Mouse (Mus musculus): ENCODE data around the gene Tmem235.
"Not testable (repeated sequence)": the region's sequence is repeated elsewhere in the genome, so short reads cannot be mapped to it uniquely, and the experiment has no call there.

Tmem235 gene

GRCm38 (mm10) chr11:117832086-117832969 is 28.2 kb upstream of the Tmem235 start:
- DNase-seq (ENCODE audit: low spot score), result peak; percentile 73

GRCm38 (mm10) chr11:117833509-117833908 is 27.0 kb upstream of the Tmem235 start:
- DNase-seq (ENCODE audit: low spot score), result not testable (repeated sequence)

DNA sequence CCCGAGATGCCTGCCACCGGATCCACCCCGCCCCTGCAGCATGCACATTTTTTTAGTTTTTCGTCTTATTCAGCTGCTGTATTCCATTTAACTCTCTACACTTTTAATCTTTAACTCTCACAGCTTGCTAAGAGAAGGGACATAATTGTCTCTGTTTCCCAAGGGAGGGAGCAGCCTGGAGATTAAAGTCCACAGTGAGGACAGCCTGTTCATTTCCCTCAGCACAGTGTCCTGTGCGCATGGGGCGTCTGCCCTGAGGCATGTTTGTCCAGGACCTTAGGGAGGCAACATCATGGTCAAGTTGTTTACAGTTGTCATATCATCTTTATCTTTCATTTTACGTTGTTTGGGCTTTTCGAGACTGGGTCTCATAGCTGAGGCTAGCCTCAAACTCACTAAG is 26.5 kb upstream of the Tmem235 start:
- DNase-seq (ENCODE audit: low spot score), result no peak

- no peak for DNase-seq (ENCODE audit: low spot score)
Measured at GRCm38 (mm10) chr11:117836306-117836705, 24.2 kb upstream of the Tmem235 start.

GRCm38 (mm10) chr11:117838572-117838971 is 22.0 kb upstream of the Tmem235 start:
- DNase-seq (ENCODE audit: low spot score), result no peak

DNA sequence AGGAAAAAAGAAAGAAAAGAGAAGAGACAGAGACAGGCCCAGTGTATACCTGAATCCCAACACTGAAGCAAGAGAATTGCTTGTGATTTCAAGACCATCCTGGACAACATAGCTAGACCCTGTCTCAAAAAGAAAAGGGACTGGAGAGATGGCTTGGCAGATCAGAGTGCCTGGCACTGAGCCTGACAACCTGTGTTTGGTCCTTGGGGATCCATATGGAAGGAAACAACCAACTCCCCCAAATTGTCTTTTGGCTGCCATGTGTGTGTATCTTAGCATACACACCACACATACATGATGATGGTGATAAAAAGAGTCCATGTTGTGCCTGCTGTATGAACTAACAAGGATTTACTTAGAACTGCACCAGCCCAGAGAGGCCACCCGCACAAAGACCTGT is 21.5 kb upstream of the Tmem235 start:
- DNase-seq (ENCODE audit: low spot score), result no peak

GRCm38 (mm10) chr11:117840910-117841309 is 19.6 kb upstream of the Tmem235 start:
- DNase-seq (ENCODE audit: low spot score), result no peak

DNA sequence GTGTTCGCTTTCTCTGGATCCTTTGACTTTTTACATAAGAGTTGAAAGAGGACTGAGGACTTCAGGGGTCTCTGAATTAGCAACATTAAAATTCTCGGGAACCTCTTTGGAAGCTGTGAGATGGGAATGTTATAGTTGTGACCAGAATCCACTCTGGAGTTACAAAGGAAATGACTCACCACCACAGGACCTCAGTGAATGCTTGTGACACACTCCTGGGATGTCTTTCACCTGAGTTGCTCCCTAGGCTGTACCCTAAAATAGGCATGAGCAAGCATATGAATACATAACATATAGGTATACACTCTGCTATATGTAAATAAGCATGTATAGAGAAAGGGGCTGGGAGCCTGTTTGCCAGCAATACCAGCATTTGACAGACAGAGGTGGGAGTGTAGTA is 17.1 kb upstream of the Tmem235 start:
- DNase-seq (ENCODE audit: low spot score), result no peak

- no peak for DNase-seq (ENCODE audit: low spot score)
Measured at GRCm38 (mm10) chr11:117844997-117845396, 15.6 kb upstream of the Tmem235 start.

GRCm38 (mm10) chr11:117845651-117846050 is 14.9 kb upstream of the Tmem235 start:
- DNase-seq (ENCODE audit: low spot score), result no peak

DNA sequence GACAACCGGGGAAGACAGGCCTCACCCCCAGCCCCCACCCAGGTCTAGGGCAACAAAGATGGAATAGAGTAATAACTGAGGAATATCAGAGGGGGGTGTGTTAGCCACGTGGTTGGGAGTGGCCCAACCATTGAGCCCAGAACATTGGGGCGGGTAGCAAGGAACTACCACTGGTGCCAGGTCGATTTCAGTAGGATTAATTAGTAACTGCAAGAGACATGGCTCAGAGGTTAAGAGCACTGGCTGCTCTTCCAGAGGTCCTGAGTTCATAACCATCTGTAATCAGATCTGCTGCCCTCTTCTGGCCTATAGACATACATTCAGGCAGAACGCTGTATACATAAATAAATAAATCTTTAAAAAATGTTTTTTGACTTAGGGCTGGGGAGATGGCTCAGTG is 13.9 kb upstream of the Tmem235 start:
- DNase-seq (ENCODE audit: low spot score), result no peak

GRCm38 (mm10) chr11:117847593-117848215 is 12.8 kb upstream of the Tmem235 start:
- no peak for DNase-seq (ENCODE audit: low spot score)

DNA sequence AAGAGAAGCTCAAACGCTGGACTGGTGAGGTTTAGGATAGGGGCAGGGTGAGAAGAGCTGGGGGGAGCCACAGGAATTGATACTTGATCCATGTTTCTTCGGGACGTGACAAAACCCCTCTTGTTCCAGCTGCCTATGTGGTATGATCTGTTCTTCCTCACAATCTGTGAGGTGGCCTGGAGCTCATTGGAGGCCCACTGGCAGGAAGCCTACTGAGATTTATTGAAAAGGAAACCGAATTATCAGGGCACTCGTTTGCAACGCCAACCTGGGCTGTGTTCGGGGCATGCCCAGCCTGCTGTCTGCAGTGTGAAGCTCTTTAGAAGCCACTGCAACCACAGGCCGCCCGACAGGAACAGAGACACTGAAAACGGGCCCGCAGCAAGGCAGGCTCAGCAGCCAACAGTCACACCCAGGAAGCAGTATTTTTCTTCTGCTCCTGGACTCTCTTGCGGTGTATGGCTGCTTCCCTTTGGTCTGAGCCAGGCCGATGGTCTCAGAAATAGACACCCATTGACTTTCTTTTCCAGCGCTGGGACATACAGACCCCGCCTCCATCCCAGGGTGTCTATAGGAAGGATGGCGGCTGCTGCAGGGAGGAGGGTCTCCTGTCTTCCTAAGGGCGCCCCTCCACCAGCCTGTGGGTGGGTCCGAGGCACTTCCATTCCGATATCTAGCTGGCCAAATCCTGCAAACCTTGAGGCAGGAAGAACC is 12.1 kb upstream of the Tmem235 start:
- DNase-seq (ENCODE audit: low spot score), result peak; percentile 23

DNA sequence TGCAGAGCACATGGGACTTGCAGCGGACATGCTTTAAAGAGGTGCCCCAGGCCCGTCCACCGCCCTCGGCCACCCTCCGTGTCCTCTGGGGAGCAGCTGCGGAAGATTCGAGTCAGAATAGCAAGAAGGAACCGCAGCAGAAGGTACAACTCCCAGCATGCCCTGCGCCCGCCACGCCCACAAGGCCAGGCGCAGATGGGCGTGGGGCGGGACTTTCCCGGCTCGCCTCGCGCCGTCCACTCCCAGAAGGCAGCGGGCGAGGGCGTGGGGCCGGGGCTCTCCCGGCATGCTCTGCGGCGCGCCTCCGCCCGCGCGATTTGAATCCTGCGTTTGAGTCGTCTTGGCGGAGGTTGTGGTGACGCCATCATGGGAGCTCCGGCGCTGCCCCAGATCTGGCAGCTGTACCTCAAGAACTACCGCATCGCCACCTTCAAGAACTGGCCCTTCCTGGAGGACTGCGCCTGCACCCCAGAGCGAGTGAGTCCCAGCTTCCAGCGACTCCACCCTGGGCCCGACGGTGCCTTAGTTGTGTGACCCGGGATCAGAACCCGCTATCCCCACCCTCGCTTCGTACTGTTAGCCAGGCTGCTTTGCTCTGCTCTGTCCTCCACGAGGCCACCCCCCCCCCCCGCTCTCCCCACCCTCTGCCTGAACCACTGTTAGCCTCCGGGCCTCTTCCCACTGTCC is 11.4 kb upstream of the Tmem235 start, which contains the start of gene Birc5:
Gene Birc5 (plus strand): TSS at position 267 of the 687 bp plus-strand sequence.
- peak; percentile 96 for DNase-seq (ENCODE audit: low spot score)

- DNase-seq (ENCODE audit: low spot score), result no peak
Measured at GRCm38 (mm10) chr11:117852875-117853274, 7.7 kb upstream of the Tmem235 start.

DNA sequence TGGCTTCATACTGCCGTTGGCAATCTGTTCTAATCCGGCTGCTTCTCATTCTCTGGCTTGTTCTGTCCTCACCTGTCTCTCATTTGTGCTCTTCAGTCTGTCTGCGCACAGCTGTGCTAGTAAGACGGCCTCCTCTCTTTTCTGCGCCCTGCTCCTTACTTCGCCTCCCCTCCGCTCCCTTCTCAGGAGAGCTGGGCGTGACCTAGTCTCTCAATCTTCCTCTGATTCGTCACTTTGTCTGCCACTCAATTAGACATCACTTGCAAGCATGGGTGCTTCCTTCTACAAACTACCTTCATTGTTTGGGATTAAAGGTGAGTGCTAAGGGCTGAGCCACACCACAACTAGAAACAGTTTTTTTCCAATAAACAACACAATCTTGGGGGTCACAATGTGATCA is 6.3 kb upstream of the Tmem235 start:
- no peak for DNase-seq (ENCODE audit: low spot score)

DNA sequence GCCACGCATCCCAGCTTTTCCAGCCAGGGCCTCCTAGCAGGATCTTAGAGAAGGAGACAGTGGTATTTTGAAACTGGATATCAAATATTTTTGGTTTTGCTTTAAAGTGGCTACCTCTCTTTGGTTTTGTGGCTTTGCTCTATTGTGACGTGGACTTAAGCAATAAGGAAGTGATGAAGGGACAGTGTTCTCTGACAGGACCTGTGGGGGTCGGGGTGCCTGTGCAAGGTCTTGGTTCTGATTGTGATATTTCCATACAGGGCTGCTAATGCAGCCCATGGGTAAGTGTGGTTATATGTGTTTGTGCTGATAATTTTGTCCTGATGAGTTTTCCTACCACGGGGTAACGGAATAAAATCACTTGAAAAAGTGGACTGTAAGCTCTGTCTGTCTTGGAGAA is 5.2 kb upstream of the Tmem235 start:
- no peak for DNase-seq (ENCODE audit: low spot score)

- no peak for DNase-seq (ENCODE audit: low spot score)
Measured at GRCm38 (mm10) chr11:117855975-117856374, 4.6 kb upstream of the Tmem235 start.

GRCm38 (mm10) chr11:117857462-117857861 is 3.1 kb upstream of the Tmem235 start:
- no peak for DNase-seq (ENCODE audit: low spot score)

DNA sequence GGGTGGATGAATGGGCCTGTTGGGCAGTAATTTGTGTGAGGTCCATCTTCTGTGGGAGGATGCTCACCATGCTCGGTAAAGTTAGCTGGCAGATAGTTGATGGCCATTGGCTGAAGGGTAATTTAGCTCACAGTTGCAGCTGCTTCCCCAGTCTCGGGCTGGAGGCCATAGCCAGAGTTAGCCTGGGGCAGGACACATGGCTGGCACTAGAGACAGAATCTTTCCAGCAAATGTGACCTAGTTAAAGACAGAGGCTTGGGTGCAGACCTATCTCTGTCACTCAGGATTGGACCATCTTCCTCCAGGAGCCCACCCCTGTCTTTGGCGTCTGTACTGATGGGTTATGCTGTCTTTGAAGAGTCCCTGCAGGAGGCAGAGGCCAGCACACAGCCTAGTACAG is 2.2 kb upstream of the Tmem235 start:
- DNase-seq (ENCODE audit: low spot score), result no peak

DNA sequence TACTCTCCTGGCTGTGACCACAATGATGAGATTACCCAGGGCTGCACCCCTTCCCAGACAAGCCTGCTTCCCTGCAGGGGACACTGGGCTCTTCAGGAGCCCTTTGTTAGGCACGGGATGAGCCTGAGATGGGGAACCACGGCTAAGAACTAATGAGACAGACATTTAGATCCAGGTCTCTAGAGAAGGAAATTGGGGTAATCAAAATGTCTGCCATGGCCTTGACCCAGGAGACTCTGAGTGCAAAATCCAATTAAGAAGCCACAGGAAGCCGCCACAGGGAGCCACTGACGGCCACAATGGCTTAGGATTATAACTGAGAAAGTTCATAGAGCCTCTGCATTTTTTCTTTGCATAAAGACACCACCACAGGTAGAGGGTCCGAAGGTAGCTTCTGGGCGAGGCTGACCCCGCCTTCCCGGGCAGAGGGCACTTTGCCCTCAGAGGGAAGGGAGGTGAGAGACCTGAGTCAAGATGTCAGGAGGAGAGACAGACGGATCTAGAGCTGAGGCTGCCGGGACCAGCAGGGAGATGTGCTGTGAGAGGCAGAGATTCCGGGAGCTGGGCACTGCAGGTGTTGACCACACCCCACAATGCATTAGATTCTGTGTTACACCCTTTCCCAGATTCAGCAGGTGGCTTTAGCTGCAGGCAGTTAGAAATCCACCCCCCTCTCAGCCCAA is 2.8 kb downstream of the Tmem235 start:
- no peak for DNase-seq (ENCODE audit: low spot score)

DNA sequence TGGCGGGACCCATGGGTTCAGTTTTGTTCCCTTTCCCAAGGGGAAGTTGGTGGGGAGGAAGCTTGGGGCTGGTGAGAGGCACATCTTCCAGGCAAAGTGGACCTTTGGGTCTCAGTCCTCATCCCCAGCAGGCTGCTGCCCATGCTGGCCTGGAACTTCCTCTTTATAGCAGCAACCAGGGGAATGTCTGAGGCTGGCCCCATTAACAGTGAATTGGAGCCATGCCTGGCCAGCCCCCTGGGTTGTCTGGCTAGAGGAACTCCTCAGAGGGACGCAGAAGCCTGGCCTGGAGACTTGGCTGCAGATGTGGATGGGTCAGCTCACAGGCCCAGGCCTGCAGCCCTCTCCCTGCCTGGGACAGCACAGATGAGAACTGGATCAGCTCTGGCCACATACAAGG is 4.3 kb downstream of the Tmem235 start:
- no peak for DNase-seq (ENCODE audit: low spot score)

Data from urinary bladder, postnatal 25 days (tissue).